Mouse (Mus musculus) common myeloid progenitor, adult 5-6 weeks (primary cell): ENCODE measurements around the gene Hoxa9. TPM values are rescaled to one million over a fixed set of nuclear protein-coding genes. Genes with fewer than 3 reads are reported as not detected.

Source experiments
- ATAC-seq: replicated peaks from 2 replicates; pipeline ENCODE4 v1.8.0; 2016; ENCODE audit warnings: low read depth, mild to moderate bottlenecking, moderate TSS enrichment, inconsistent platforms; ENCODE audit not compliant: poor library complexity, severe bottlenecking
- total RNA-seq: library from RNA; stranded (forward); fragments of 200-1000, 187-1606 nt; gene quantifications from 2 replicates; pipeline ENCODE4 v1.2.3, GENCODE M21; 2017

Hoxa9 gene
- total RNA-seq, 1 experiment from 2014 or later: 46.4 TPM

DNA sequence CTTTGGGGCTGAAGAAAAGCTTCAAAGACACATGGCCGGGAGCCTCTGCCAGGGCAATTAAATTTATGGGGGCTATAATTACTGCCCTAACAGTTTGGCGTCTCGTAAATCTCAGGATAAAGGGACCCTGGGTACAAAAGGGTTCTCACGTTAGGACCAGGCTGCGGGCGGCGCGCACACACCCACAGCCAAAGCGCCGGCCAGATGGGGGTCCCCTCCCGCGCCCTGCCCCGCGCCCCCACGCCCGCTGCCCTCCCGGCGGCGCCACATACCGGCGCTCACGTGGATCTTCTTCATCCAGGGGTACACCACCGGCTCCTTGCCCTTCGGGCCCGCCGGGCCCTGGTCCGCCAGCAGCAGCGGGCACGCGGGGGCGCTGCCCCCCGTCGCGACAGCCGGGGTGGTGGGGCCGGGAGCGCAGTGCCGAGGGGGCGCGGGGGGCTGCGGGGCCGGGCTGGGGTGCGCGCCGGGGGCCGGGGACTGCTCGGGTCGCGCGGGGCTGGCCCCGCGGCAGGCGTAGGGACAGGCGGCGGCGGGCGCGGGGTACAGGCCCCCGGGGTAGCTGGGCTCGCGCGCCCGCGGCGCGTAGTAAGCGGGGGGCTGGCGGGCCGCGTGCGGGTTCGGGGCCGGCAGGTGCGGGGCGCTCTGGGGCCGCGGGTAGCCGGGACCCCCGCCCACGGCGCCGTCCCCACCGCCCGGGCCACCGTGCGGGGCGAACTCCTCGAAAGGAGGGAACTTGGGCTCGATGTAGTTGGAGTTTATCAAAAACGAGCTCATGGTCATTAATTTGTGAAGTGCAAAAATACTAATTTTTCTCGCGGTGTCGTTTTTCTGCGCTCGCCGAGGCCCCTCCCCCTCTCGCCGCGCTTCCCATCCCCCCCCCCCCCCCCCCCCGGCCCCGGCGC, 39.7 kb downstream of the Hoxa9 start, which contains the start of gene Hoxa4:
Gene Hoxa4, minus strand, starts transcription at position 848 of the 905 bp plus-strand sequence.
- ATAC-seq: no peak

DNA sequence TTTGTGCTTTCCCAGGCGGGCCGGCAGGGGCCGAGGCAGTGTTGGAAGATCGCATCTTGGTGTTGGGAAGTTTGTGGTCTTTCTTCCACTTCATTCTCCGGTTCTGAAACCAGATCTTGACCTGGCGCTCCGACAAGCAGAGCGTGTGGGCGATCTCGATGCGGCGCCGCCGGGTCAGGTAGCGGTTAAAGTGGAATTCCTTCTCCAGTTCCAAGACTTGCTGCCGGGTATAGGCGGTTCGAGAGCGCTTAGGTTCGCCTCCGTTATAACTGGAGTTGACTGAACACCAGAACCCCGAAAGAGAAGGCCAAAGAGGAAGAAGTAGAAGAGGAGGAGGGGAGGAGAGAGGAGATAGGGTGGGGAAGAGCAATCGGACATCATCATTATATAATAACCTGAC, 40.5 kb downstream of the Hoxa9 start:
- no peak for ATAC-seq

DNA sequence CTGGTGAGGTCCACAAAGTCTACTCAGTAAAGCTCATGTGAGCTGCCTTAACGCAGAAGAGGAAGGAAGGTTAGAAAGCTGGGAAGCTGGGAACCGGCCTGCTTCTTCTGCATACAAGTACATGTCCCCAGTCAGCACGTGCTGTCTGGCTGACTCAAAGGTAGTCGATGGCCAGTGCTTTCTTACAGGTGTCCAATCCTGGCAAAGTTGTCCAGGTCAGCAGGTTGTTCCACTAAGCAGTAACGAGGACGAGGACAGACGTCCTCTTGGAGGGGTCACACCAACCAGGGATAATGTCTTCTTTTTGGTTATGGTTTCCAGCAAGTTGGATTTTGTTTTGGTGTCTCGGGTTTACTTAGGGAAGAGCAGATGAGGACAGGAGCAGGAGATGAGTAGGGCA, 41.0 kb downstream of the Hoxa9 start:
- no peak for ATAC-seq

DNA sequence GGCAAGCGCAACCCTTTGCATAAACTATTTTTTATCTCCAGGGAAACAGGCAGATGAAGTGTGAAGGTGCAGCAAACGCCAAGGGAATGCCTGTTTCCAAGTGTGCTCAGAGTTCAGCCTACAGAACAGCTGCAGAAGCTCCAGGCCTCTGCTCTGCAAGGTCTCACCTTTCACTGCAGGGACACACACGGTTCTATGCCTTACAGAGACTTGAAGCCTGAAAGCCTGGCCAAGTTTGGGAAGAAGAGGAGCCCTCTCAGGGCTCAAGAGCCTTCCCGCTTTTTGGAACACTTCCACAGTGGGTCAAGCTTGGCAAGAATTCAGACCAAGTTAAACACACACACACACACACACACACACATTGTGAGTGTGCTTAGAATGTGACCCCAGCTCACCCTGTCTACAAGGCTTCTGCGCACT, 41.7 kb downstream of the Hoxa9 start:
- no peak for ATAC-seq

GRCm38 (mm10) chr6:52186500-52186899, 44.4 kb downstream of the Hoxa9 start:
- no peak for ATAC-seq

GRCm38 (mm10) chr6:52185834-52186233, 45.1 kb downstream of the Hoxa9 start:
- no peak for ATAC-seq

GRCm38 (mm10) chr6:52185222-52185621, 45.7 kb downstream of the Hoxa9 start:
- no peak for ATAC-seq

GRCm38 (mm10) chr6:52184668-52185067, 46.2 kb downstream of the Hoxa9 start:
- no peak for ATAC-seq

DNA sequence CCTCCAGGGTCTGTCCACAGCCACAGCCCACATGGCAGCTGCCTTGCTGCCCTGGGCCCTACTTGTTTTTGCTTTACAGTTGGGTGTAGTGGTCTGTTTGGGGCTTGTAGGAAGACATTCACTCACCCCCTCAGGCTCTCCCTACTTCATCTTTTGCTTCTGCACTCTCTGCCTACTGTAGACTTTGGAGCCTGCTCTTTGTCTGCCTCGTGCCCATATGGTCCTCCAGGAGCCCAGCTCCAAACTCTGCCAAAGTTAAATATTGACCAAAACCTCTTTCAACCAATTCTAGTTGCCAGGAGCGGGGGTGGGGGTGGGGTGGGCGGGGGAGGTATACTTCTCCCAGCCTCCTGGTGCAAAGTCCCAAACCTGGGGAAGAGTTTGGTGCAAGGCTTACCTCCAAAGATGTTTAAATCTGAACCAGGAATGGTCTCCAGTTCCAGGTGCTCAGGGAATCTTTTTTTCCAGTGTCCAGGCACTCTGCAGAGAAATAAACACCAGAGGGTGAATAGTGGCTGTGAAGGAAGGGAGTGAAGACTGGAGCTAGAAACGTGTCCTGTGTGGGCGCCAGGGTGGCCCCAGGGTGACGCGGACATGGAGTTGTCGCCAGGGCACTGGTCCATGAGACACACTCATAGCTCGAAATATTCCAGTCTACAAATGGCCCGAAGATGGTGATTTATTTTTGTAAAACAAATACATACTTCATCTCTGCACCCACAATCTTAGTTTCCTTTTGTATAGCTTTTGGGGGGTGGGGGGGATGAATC, 47.4 kb downstream of the Hoxa9 start:
- no peak for ATAC-seq

DNA sequence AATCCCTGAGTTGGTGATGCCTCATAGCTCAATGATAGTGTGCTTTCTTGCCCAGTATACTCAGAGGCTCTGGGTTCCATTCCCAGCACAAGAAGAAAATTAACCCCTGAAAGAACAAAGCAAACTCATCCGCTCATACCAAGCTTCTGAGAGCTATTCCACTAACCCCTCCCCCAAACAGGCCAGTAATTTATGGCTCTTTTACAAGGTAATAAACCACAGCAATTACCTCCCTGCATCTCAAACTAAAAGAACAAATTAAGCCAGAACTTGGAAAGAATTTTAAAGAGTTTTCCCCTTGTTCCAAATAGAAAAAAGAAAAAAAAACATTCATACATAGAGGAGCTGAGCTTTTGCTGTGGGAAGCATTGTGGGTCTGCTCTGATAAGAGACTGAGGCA, 48.1 kb downstream of the Hoxa9 start:
- ATAC-seq: no peak

- ATAC-seq: no peak
Measured at GRCm38 (mm10) chr6:52182030-52182429, 48.9 kb downstream of the Hoxa9 start.

GRCm38 (mm10) chr6:52180726-52181125, 50.2 kb downstream of the Hoxa9 start:
- ATAC-seq: no peak

DNA sequence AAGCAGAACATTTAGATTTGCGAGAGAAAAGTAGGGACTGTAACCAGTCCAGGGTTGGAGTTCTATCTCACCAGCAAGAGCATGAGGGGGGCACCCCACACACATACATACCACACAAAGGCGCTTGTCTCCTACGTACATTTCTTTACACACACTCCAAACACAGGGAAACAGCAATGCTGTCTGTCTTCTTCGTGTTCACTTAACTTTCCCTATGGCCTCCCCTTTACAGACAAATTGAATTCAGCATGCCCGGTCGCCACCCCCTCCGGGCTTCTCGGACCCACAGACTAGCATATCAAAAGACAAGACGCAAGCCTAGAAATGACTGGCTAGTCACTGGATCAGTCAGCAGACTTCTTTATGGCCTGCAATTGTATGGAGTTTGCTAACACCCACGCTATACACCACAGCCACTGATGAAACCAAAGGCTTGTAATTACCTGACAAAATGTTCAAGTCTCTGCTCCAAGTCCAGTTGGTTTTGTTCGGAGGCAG, 50.6 kb downstream of the Hoxa9 start:
- ATAC-seq: no peak

- no peak for ATAC-seq
Measured at GRCm38 (mm10) chr6:52179690-52180089, 51.2 kb downstream of the Hoxa9 start.

- ATAC-seq: no peak
Measured at GRCm38 (mm10) chr6:52178918-52179665, 51.8 kb downstream of the Hoxa9 start.

DNA sequence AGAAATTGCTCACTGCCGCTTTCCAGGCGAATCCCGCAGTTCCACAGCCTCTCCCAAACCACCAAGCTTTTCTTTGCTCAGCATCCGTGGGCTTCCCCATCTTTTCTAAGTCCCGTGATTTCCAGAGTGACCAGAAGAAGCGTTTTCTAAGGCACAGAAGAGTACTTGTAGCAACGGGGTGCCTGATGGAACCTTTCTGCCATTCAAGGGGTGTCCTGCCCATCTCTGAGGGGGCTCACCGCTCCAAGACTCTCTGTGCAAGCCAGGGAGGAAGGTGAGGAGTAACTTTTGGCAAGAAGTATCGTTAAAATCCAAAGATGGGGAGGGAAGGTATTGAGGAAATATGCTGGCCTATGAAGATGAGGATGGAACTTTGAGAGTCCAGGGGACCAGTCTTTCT, 53.1 kb downstream of the Hoxa9 start:
- no peak for ATAC-seq

DNA sequence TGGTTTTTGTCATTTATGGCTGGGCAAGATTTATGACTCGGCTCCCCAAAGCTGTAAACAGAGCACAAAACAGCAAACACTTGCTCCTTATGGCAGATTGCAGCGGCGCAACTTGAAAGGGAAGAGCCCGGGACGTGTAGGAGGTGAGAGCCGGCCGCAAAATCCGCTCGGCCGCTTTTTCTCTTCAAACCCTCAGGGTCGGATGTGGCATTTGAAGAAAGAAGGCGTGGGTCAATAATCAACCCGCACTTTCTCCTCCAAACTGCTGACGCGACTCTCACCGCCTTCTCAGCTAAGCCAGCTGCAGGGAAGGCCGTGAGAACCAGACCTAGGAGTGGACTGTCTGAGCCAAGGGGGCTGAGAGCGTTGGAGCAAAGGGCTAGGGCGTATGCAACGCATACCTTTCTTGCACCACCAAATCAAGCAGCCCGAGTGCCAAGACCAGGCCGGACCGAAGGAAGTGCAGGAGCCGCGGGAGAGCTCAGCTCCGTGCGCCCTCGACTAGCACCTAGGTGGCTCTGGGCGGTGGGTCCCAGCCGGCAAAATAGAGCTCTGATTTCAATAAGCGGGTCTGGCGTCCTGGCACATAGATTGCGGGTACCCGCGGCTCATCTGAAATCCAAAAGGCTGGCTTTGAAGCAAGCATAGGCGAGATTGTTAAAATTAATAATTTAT, 53.7 kb downstream of the Hoxa9 start, which contains the start of gene 5730596B20Rik:
Gene 5730596B20Rik, plus strand, starts transcription at position 438 of the 675 bp plus-strand sequence.
- no peak for ATAC-seq

DNA sequence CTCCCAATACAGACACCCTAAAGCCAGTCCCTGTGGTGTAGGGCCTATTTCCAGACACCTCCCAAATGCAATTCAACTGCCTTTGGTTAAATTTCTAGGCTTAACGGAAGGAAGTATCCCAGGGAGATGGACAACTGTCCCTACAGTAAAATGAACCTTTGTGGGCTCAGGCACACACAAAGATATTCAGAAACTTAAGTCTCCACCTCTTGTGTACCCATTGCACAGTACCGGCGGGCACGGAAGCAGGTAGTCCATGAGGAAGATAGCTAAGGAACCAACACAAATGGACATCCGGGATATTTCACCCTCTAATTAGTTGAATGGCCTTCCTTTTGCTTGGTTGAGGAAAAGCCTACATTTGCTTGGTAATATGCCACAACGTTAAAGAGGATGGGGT, 54.5 kb downstream of the Hoxa9 start:
- ATAC-seq: no peak

DNA sequence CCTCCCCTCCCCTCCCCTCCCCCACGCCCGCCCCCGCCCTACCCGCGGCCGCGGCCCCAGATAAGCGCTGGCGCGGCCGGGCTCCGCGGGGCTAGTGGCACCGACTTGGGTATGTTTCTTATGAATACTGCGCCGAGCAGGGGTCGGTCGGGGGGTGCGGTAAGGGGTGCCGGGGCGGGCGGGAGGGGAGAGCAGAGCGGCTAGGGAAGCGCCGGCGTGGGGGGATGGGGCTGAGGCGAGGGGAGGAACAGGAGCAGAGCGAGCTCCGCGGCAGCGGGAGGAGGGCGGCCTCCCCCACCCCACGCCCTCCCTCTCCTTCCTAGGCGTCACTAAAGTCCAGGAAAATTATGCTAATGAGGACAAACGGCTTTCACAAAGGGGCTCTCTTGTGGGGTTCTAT, 55.0 kb downstream of the Hoxa9 start:
- no peak for ATAC-seq
